Mouse (Mus musculus): Measurements from ENCODE around the gene P2rx6. TPM values are rescaled to one million over a fixed set of nuclear protein-coding genes. Genes with fewer than 3 reads are reported as not detected.

The P2rx6 gene
- 0.09 and 0.42 TPM in 2 replicates for total RNA-seq (2012; rRNA removed)

GRCm38 (mm10) chr16:17561751-17562208 is at the start of gene P2rx6:
Gene P2rx6, plus strand, starts transcription at chr16:17561885.
- Histone ChIP-seq H3K36me3 (ENCODE audit: control insufficient read depth, insufficient read depth, low read length, poor library complexity, severe bottlenecking) (no peaks in the 10 kb centered on the region), H3K27ac (ENCODE audit: insufficient read depth, low read depth, low read length, poor library complexity, severe bottlenecking) (no peak within 1 kb of the TSS), H3K9ac (ENCODE audit: insufficient read depth, low read depth, low read length, poor library complexity, severe bottlenecking) (peak within 1 kb of the TSS; percentile 61), H3K4me3 (ENCODE audit: insufficient read depth in 1 of 2, low read depth in 1 of 2, low read length in 2 of 2, poor library complexity in 1 of 2, severe bottlenecking in 1 of 2) (peak within 1 kb of the TSS; percentile 43 to 64), H3K9me3 (ENCODE audit: control insufficient read depth, insufficient read depth, low read depth, low read length) (no peaks in the 10 kb centered on the region), H3K4me1 (ENCODE audit: control insufficient read depth in 2 of 2, insufficient read depth in 2 of 2, low read length in 2 of 2, poor library complexity in 1 of 2) (peaks cover 2 to 24% of the 10 kb centered on the region in 2 experiments; a peak in 3 of 4 replicates)
- TF ChIP-seq HCFC1 (IDR thresholded peaks at IDR 0.05; ENCODE audit: borderline replicate concordance, insufficient read depth, low read length) (no peak), ZNF384 (IDR thresholded peaks at IDR 0.05; ENCODE audit: low read depth, low read length) (no peak), ZC3H11A (IDR thresholded peaks at IDR 0.05; ENCODE audit: borderline replicate concordance, low read depth, low read length) (no peak), CHD2 (IDR thresholded peaks at IDR 0.05; ENCODE audit: low read depth, low read length) (no peak), MAFK (IDR thresholded peaks at IDR 0.05; ENCODE audit: insufficient read depth, low read depth, low read length) (0 out of 2 replicates have a peak, but pooled peaks have one; percentile 29)
- in situ Hi-C loops (cut with MboI; ENCODE audit: low sequenced_read_pairs in 2 of 2, unreplicated experiment in 2 of 2) = no loop called here
- no peak for DNase-seq (ENCODE audit: low read depth, low spot score)

- peaks cover 37% of the 10 kb centered on the region for H3K36me3 ChIP-seq (ENCODE audit: control insufficient read depth, insufficient read depth, low read length, poor library complexity, severe bottlenecking)
- no peak overlapping the region for H3K4me3 ChIP-seq (ENCODE audit: insufficient read depth in 1 of 2, low read depth in 1 of 2, low read length in 2 of 2, poor library complexity in 1 of 2, severe bottlenecking in 1 of 2)
- H3K4me1 ChIP-seq (ENCODE audit: control insufficient read depth in 2 of 2, insufficient read depth in 2 of 2, low read length in 2 of 2, poor library complexity in 1 of 2) = no peaks in the 10 kb centered on the region
- H3K27ac ChIP-seq (ENCODE audit: insufficient read depth, low read depth, low read length, poor library complexity, severe bottlenecking) = no peak overlapping the region
- no peaks in the 10 kb centered on the region for H3K9me3 ChIP-seq (ENCODE audit: control insufficient read depth, insufficient read depth, low read depth, low read length)
- TF ChIP-seq ZNF384 (IDR thresholded peaks at IDR 0.05; ENCODE audit: low read depth, low read length) (no peak), MAFK (IDR thresholded peaks at IDR 0.05; ENCODE audit: insufficient read depth, low read depth, low read length) (no peak), CHD2 (IDR thresholded peaks at IDR 0.05; ENCODE audit: low read depth, low read length) (no peak), HCFC1 (IDR thresholded peaks at IDR 0.05; ENCODE audit: borderline replicate concordance, insufficient read depth, low read length) (no peak)
- no peak for DNase-seq (ENCODE audit: low read depth, low spot score)
- in situ Hi-C loops (cut with MboI; ENCODE audit: low sequenced_read_pairs in 2 of 2, unreplicated experiment in 2 of 2) = no loop called here
- H3K9ac ChIP-seq (ENCODE audit: insufficient read depth, low read depth, low read length, poor library complexity, severe bottlenecking) = no peak overlapping the region
Measured at GRCm38 (mm10) chr16:17518910-17519309, 42.8 kb upstream of the P2rx6 start.

GRCm38 (mm10) chr16:17524156-17524555 is 37.5 kb upstream of the P2rx6 start:
- H3K9ac ChIP-seq (ENCODE audit: insufficient read depth, low read depth, low read length, poor library complexity, severe bottlenecking) = no peak overlapping the region
- in situ Hi-C loops (cut with MboI; ENCODE audit: low sequenced_read_pairs in 2 of 2, unreplicated experiment in 2 of 2) = no loop called here
- H3K4me1 ChIP-seq (ENCODE audit: control insufficient read depth in 2 of 2, insufficient read depth in 2 of 2, low read length in 2 of 2, poor library complexity in 1 of 2) = peaks cover 0 to 7% of the 10 kb centered on the region in 2 experiments; a peak in 2 of 4 replicates
- TF ChIP-seq ZC3H11A (IDR thresholded peaks at IDR 0.05; ENCODE audit: borderline replicate concordance, low read depth, low read length) (no peak), MAFK (IDR thresholded peaks at IDR 0.05; ENCODE audit: insufficient read depth, low read depth, low read length) (no peak), CHD2 (IDR thresholded peaks at IDR 0.05; ENCODE audit: low read depth, low read length) (no peak), HCFC1 (IDR thresholded peaks at IDR 0.05; ENCODE audit: borderline replicate concordance, insufficient read depth, low read length) (no peak), ZNF384 (IDR thresholded peaks at IDR 0.05; ENCODE audit: low read depth, low read length) (no peak)
- no peaks in the 10 kb centered on the region for H3K9me3 ChIP-seq (ENCODE audit: control insufficient read depth, insufficient read depth, low read depth, low read length)
- DNase-seq (ENCODE audit: low read depth, low spot score) = no peak
- H3K36me3 ChIP-seq (ENCODE audit: control insufficient read depth, insufficient read depth, low read length, poor library complexity, severe bottlenecking) = peaks cover 55% of the 10 kb centered on the region
- H3K4me3 ChIP-seq (ENCODE audit: insufficient read depth in 1 of 2, low read depth in 1 of 2, low read length in 2 of 2, poor library complexity in 1 of 2, severe bottlenecking in 1 of 2) = no peak overlapping the region
- no peak overlapping the region for H3K27ac ChIP-seq (ENCODE audit: insufficient read depth, low read depth, low read length, poor library complexity, severe bottlenecking)

GRCm38 (mm10) chr16:17525524-17525923 is 36.2 kb upstream of the P2rx6 start:
- H3K36me3 ChIP-seq (ENCODE audit: control insufficient read depth, insufficient read depth, low read length, poor library complexity, severe bottlenecking) = peaks cover 48% of the 10 kb centered on the region
- in situ Hi-C loops (cut with MboI; ENCODE audit: low sequenced_read_pairs in 2 of 2, unreplicated experiment in 2 of 2) = no loop called here
- TF ChIP-seq ZNF384 (IDR thresholded peaks at IDR 0.05; ENCODE audit: low read depth, low read length) (no peak), MAFK (IDR thresholded peaks at IDR 0.05; ENCODE audit: insufficient read depth, low read depth, low read length) (no peak), ZC3H11A (IDR thresholded peaks at IDR 0.05; ENCODE audit: borderline replicate concordance, low read depth, low read length) (no peak)

GRCm38 (mm10) chr16:17526223-17526622 is 35.5 kb upstream of the P2rx6 start:
- Histone ChIP-seq H3K4me1 (ENCODE audit: control insufficient read depth in 2 of 2, insufficient read depth in 2 of 2, low read length in 2 of 2, poor library complexity in 1 of 2) (peaks cover 0 to 9% of the 10 kb centered on the region in 2 experiments; a peak in 2 of 4 replicates), H3K9me3 (ENCODE audit: control insufficient read depth, insufficient read depth, low read depth, low read length) (no peaks in the 10 kb centered on the region), H3K4me3 (ENCODE audit: insufficient read depth in 1 of 2, low read depth in 1 of 2, low read length in 2 of 2, poor library complexity in 1 of 2, severe bottlenecking in 1 of 2) (no peak overlapping the region), H3K9ac (ENCODE audit: insufficient read depth, low read depth, low read length, poor library complexity, severe bottlenecking) (no peak overlapping the region), H3K36me3 (ENCODE audit: control insufficient read depth, insufficient read depth, low read length, poor library complexity, severe bottlenecking) (peaks cover 48% of the 10 kb centered on the region), H3K27ac (ENCODE audit: insufficient read depth, low read depth, low read length, poor library complexity, severe bottlenecking) (no peak overlapping the region)
- no peak for TF ChIP-seq ZNF384 (IDR thresholded peaks at IDR 0.05; ENCODE audit: low read depth, low read length)
- TF ChIP-seq HCFC1 (IDR thresholded peaks at IDR 0.05; ENCODE audit: borderline replicate concordance, insufficient read depth, low read length) = no peak
- no peak for TF ChIP-seq MAFK (IDR thresholded peaks at IDR 0.05; ENCODE audit: insufficient read depth, low read depth, low read length)
- no peak for TF ChIP-seq CHD2 (IDR thresholded peaks at IDR 0.05; ENCODE audit: low read depth, low read length)
- TF ChIP-seq ZC3H11A (IDR thresholded peaks at IDR 0.05; ENCODE audit: borderline replicate concordance, low read depth, low read length) = no peak
- in situ Hi-C loops (cut with MboI; ENCODE audit: low sequenced_read_pairs in 2 of 2, unreplicated experiment in 2 of 2) = no loop called here
- DNase-seq (ENCODE audit: low read depth, low spot score) = no peak

More at GRCm38 (mm10) chr16:17525524-17525923, 36.2 kb upstream of the P2rx6 start:
- DNase-seq (ENCODE audit: low read depth, low spot score) = no peak
- H3K9me3 ChIP-seq (ENCODE audit: control insufficient read depth, insufficient read depth, low read depth, low read length) = no peaks in the 10 kb centered on the region
- H3K27ac ChIP-seq (ENCODE audit: insufficient read depth, low read depth, low read length, poor library complexity, severe bottlenecking) = no peak overlapping the region
- H3K4me3 ChIP-seq (ENCODE audit: insufficient read depth in 1 of 2, low read depth in 1 of 2, low read length in 2 of 2, poor library complexity in 1 of 2, severe bottlenecking in 1 of 2) = no peak overlapping the region
- no peak overlapping the region for H3K9ac ChIP-seq (ENCODE audit: insufficient read depth, low read depth, low read length, poor library complexity, severe bottlenecking)
- peaks cover 0 to 9% of the 10 kb centered on the region in 2 experiments; a peak in 2 of 4 replicates for H3K4me1 ChIP-seq (ENCODE audit: control insufficient read depth in 2 of 2, insufficient read depth in 2 of 2, low read length in 2 of 2, poor library complexity in 1 of 2)

All from ES-E14 (cell line).